Mouse (Mus musculus) MEL (cell line): Measurements from ENCODE around the gene Tcf7. TPM values are rescaled to one million over a fixed set of nuclear protein-coding genes. Genes with fewer than 3 reads are reported as not detected.

ENCODE experiments used
- DNase-seq: peaks from one replicate; pipeline ENCODE4 v3.0.0; 2011; ENCODE audit warnings: low read depth, low spot score
- H3K27ac ChIP-seq: 2 replicates; pipeline ENCODE4 v1.5.1; 2012; ENCODE audit warnings: low read depth, mild to moderate bottlenecking, control low read depth, low read length, moderate library complexity; ENCODE audit not compliant: control insufficient read depth
- H3K27me3 ChIP-seq, 2 experiments: fragments of 150-350 bp in 1 of 2; sonication (generic) in 1 of 2; 2 replicates each; pipeline ENCODE4 v1.6.1; 2012; ENCODE audit warnings: low read length in 2 of 2, mild to moderate bottlenecking in 2 of 2, improper control_type of control experiment in 1 of 2, moderate library complexity in 1 of 2; ENCODE audit not compliant: insufficient read depth in 2 of 2, control insufficient read depth in 1 of 2
- H3K36me3 ChIP-seq, 2 experiments: 2 replicates each; pipeline ENCODE4 v1.6.1; 2012 to 2014; ENCODE audit warnings: low read length in 2 of 2, improper control_type of control experiment in 1 of 2, inconsistent platforms in 1 of 2, mild to moderate bottlenecking in 1 of 2; ENCODE audit not compliant: insufficient read depth in 2 of 2, control insufficient read depth in 1 of 2
- H3K4me1 ChIP-seq, 2 experiments: fragments of 150-350 bp in 1 of 2; sonication (generic) in 1 of 2; 2 replicates each; pipeline ENCODE4 v1.6.1; 2012; ENCODE audit warnings: low read length in 2 of 2, improper control_type of control experiment in 1 of 2, mild to moderate bottlenecking in 1 of 2; ENCODE audit not compliant: insufficient read depth in 2 of 2, control insufficient read depth in 1 of 2
- H3K4me3 ChIP-seq, 2 experiments: fragments of 150-350 bp in 1 of 2; sonication (generic) in 1 of 2; 2 replicates each; pipeline ENCODE4 v1.5.1; 2012; ENCODE audit warnings: low read depth in 2 of 2, low read length in 2 of 2, mild to moderate bottlenecking in 2 of 2, moderate library complexity in 2 of 2, control low read depth in 1 of 2, improper control_type of control experiment in 1 of 2; ENCODE audit not compliant: control insufficient read depth in 1 of 2, insufficient read depth in 1 of 2
- H3K79me2 ChIP-seq: 2 replicates; pipeline ENCODE4 v1.6.1; 2012; ENCODE audit warnings: mild to moderate bottlenecking, low read length, moderate library complexity; ENCODE audit not compliant: control insufficient read depth, poor library complexity, insufficient read depth
- H3K9ac ChIP-seq: 2 replicates; pipeline ENCODE4 v1.6.1; 2012; ENCODE audit warnings: low read depth, mild to moderate bottlenecking, control low read depth, low read length, moderate library complexity; ENCODE audit not compliant: control insufficient read depth, poor library complexity, severe bottlenecking
- H3K9me3 ChIP-seq: fragments of 150-350 bp; sonication (generic); replicated peaks from 2 replicates; pipeline ENCODE4 v1.6.1; 2012; ENCODE audit warnings: mild to moderate bottlenecking, low read length, improper control_type of control experiment, moderate library complexity; ENCODE audit not compliant: insufficient read depth
- BHLHE40 ChIP-seq: IDR thresholded peaks from 2 replicates; pipeline ENCODE4 v1.6.1; 2012; ENCODE audit warnings: low read depth, mild to moderate bottlenecking, inconsistent platforms, low read length, improper control_type of control experiment, borderline replicate concordance
- EP300 ChIP-seq, 2 experiments: IDR thresholded peaks; 2 replicates each; pipeline ENCODE4 v1.6.1; 2011; ENCODE audit warnings: improper control_type of control experiment in 2 of 2, low read length in 2 of 2, low read depth in 1 of 2, mild to moderate bottlenecking in 1 of 2
- GATA1 ChIP-seq: IDR thresholded peaks from 2 replicates; pipeline ENCODE4 v1.6.1; 2011; ENCODE audit warnings: low read depth, low read length, improper control_type of control experiment
- KAT2A ChIP-seq: conservative IDR thresholded peaks from 2 replicates; pipeline ENCODE4 v1.6.1; 2012; ENCODE audit warnings: low read depth, low read length, improper control_type of control experiment, inconsistent platforms
- MAFK ChIP-seq: IDR thresholded peaks from 2 replicates; pipeline ENCODE4 v1.6.1; 2011; ENCODE audit warnings: low read depth, mild to moderate bottlenecking, low read length, improper control_type of control experiment, borderline replicate concordance
- MAX ChIP-seq: IDR thresholded peaks from 2 replicates; pipeline ENCODE4 v1.6.1; 2011; ENCODE audit warnings: low read length, improper control_type of control experiment
- MAZ ChIP-seq: IDR thresholded peaks from 2 replicates; pipeline ENCODE4 v1.6.1; 2012; ENCODE audit warnings: low read depth, mild to moderate bottlenecking, inconsistent platforms, low read length, improper control_type of control experiment
- MEF2A ChIP-seq: IDR thresholded peaks from 2 replicates; pipeline ENCODE4 v1.6.1; 2014; ENCODE audit warnings: low read depth, mild to moderate bottlenecking, inconsistent platforms, low read length, improper control_type of control experiment; ENCODE audit not compliant: poor library complexity, insufficient replicate concordance, severe bottlenecking; ENCODE audit errors: extremely low read depth
- MYC ChIP-seq: IDR thresholded peaks from 2 replicates; pipeline ENCODE4 v1.6.1; 2011; ENCODE audit warnings: low read depth, mild to moderate bottlenecking, low read length, improper control_type of control experiment, moderate library complexity
- NRF1 ChIP-seq: IDR thresholded peaks from 2 replicates; pipeline ENCODE4 v1.6.1; 2014; ENCODE audit warnings: low read depth, mild to moderate bottlenecking, inconsistent platforms, low read length, improper control_type of control experiment, moderate library complexity; ENCODE audit not compliant: poor library complexity, insufficient read depth, severe bottlenecking
- POLR2AphosphoS2 ChIP-seq: IDR thresholded peaks from 2 replicates; pipeline ENCODE4 v1.6.1; 2011; ENCODE audit warnings: low read length, improper control_type of control experiment
- POLR2AphosphoS5 ChIP-seq: IDR thresholded peaks from 2 replicates; pipeline ENCODE4 v1.6.1; 2012; ENCODE audit warnings: low read depth, borderline replicate concordance, mild to moderate bottlenecking, inconsistent platforms, low read length, moderate library complexity, mixed read lengths
- SIN3A ChIP-seq: IDR thresholded peaks from 2 replicates; pipeline ENCODE4 v1.6.1; 2012; ENCODE audit warnings: low read length, improper control_type of control experiment, inconsistent platforms
- TAL1 ChIP-seq: IDR thresholded peaks from 2 replicates; pipeline ENCODE4 v1.6.1; 2012; ENCODE audit warnings: mild to moderate bottlenecking, inconsistent platforms, low read length, moderate library complexity, mixed read lengths
- TBP ChIP-seq: IDR thresholded peaks from 2 replicates; pipeline ENCODE4 v1.8.0; 2011; ENCODE audit warnings: low read depth, low read length, improper control_type of control experiment
- USF1 ChIP-seq: IDR thresholded peaks from 2 replicates; pipeline ENCODE4 v1.6.1; 2014; ENCODE audit warnings: low read depth, mild to moderate bottlenecking, inconsistent platforms, low read length, improper control_type of control experiment, moderate library complexity
- ZMIZ1 ChIP-seq: IDR thresholded peaks from 2 replicates; pipeline ENCODE4 v1.6.1; 2012; ENCODE audit warnings: low read depth, mild to moderate bottlenecking, inconsistent platforms, low read length, improper control_type of control experiment, moderate library complexity
- polyA plus RNA-seq, 2 experiments: library from polyadenylated mRNA; stranded (reverse) in 1 of 2; unstranded in 1 of 2; fragments of >175 nt in 1 of 2; fragments of >200 nt in 1 of 2; gene quantifications; 2 replicates each; pipeline versions ENCODE4 v1.2.1 to v1.2.4; 2012; ENCODE audit warnings: low replicate concordance in 2 of 2, low read depth in 1 of 2; ENCODE audit not compliant: insufficient read length in 2 of 2, insufficient read depth in 1 of 2, missing spikeins in 1 of 2
- total RNA-seq: library from RNA; depleted of rRNA; stranded (reverse); fragments of 300-350 nt; gene quantifications from 2 replicates; pipeline ENCODE4 v1.2.3, GENCODE M21; 2012; rRNA removed

Gene Tcf7
- total RNA-seq = 0.12 and 0.29 TPM in 2 replicates
- polyA plus RNA-seq = 1 to 10 TPM in 1 of 2 experiments, not detected in 1; 2.3 TPM

DNA sequence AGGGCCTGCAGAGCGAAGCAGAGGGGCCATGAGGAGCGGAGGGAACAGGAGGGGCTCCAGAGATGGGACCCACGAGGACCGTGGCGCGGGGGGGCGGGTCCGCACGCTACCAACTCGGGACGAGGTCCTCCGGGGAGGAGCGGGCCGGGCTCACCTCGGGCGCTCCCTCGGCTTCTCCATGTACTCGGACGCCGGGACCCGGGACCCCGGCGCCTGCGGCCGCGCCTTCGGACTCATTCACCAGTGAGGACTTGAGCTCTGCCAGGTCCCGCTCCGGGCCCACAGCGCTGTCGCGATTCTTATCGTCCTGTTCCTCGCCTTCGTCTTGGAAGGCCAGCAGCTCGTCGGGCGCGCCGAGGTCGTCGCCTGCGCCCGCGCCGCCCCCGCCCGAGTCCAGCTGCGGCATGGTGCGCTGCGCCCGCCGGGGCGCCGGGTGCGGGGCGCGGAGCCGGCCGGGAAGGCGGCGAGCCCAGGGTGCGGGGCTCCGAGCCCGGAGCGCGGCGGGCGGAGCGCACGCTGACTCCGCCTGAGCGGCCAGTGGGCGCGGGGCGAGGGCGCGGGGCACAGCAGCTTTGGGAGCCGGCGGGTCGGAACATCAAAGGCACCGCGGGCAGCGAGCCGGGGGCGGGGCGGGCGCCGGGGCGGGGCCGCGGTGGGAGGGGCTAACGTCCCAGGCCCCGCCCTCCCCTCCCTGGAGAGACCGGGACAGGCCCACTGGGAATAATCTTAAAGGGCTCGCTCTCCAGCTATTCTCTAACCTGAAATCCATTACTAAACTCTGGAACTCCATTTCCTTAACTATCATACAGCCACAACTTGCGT is at the start of gene Tcf7:
Gene Tcf7 (minus strand): TSS at position 241 of the 822 bp plus-strand sequence.
- Histone ChIP-seq H3K4me1 (no peaks in the 10 kb centered on the region), H3K27me3 (no peaks in the 10 kb centered on the region), H3K27ac (no peak within 1 kb of the TSS)

DNA sequence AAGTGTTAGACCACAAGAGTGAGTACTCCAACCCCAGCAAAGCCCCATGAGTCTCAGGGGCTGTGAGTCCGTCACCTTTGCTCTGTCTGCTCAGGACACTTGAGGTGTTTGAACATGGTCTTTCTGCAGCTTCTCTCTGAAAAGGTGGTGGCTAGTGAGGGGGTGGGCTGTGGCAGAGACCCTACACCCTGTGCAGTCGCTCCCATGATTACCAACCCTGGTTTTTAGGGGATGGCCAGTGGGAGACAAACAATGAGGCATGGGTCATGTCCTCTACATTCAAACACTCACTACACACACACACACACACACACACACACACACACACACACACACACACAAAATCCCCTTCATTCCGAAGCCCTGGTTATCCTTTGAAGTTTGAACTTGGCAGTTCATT is 44.5 kb upstream of the Tcf7 start:
- TF ChIP-seq TAL1 = no peak
- TF ChIP-seq USF1 = no peak
- TF ChIP-seq BHLHE40 = no peak
- TF ChIP-seq ZMIZ1 = no peak
- no peak for TF ChIP-seq POLR2AphosphoS5
- TF ChIP-seq KAT2A = no peak
- no peak for TF ChIP-seq NRF1
- TF ChIP-seq GATA1 = no peak
- TF ChIP-seq, all 39 proteins: peak for 0
- Histone ChIP-seq H3K4me1 (no peaks in the 10 kb centered on the region), H3K27me3 (peaks cover 5 to 11% of the 10 kb centered on the region in 2 experiments), H3K79me2 (no peaks in the 10 kb centered on the region), H3K9ac (no peak overlapping the region), H3K36me3 (no peaks in the 10 kb centered on the region), H3K27ac (no peak overlapping the region), H3K9me3 (no peaks in the 10 kb centered on the region), H3K4me3 (no peak overlapping the region)
- no peak for DNase-seq

More for the DNA sequence above, at the start of gene Tcf7:
- Histone ChIP-seq H3K9ac (peak within 1 kb of the TSS; percentile 27; the same call in 1 of the 2 replicates), H3K36me3 (no peaks in the 10 kb centered on the region), H3K79me2 (no peaks in the 10 kb centered on the region), H3K9me3 (no peaks in the 10 kb centered on the region), H3K4me3 (peak within 1 kb of the TSS; percentile 33 to 42; a peak in 3 of 4 replicates)
- peak; percentile 42 for DNase-seq
- TF ChIP-seq MYC (no peak), SIN3A (no peak), NRF1 (no peak), BHLHE40 (no peak), MAX (no peak), MAFK (no peak), TBP (no peak), POLR2AphosphoS2 (no peak), MAZ (no peak), USF1 (no peak), MEF2A (no peak), EP300 (IDR thresholded peaks at IDR 0.05; ENCODE audit: low read depth in 1 of 2, low read length in 2 of 2) (no peak)
